Mouse (Mus musculus): Measurements from ENCODE around the gene Pomp.

Gene Pomp
- long read RNA-seq, experiment 1, transcript Pomp-201 (6 exons, 1,579 nt): major isoform, 380 of 409 reads
- long read RNA-seq, experiment 1, partial matches to known transcripts: 22 of 409 reads
- long read RNA-seq, experiment 1, other reads (novel, unspliced or antisense): 4 of 409 reads
- long read RNA-seq, experiment 2, transcript Pomp-201 (6 exons, 1,579 nt): major isoform, 395 of 437 reads
- long read RNA-seq, experiment 2, partial matches to known transcripts: 30 of 437 reads
- long read RNA-seq, experiment 2, other reads (novel, unspliced or antisense): 6 of 437 reads

- intact Hi-C loops (cut with DNase I): no loop called here
These were observed at the start of gene Pomp for GRCm38 (mm10) chr5:147860449-147861261. Gene Pomp, plus strand, starts transcription at chr5:147860461.

GRCm38 (mm10) chr5:147812255-147813040, 47.8 kb upstream of the Pomp start:
- intact Hi-C loops (cut with DNase I): no loop called here

- intact Hi-C loops (cut with DNase I): no loop called here
These were observed 45.3 kb upstream of the Pomp start for GRCm38 (mm10) chr5:147814971-147815370.

DNA sequence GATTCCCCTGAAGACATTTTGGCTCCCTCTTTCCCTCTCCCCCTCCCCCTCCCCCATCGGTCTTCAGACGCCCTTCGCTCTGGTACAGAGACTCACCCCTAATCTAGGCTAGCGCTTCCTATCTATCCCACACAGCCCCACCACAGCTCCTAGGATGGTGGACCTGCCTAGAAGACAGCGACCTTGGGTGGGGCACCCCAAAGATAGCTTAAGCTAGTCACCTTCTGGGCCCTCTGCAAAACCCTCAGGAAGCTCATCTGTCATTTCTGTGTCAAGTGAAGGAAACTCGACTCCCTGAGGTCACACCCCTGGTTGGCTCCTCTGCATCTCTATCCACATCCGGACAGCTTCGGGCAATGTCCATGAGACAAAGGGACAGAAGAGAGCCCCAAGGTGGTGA, 44.7 kb upstream of the Pomp start:
- intact Hi-C loops (cut with DNase I): no loop called here

- intact Hi-C loops (cut with DNase I): no loop called here
These were observed 43.8 kb upstream of the Pomp start for GRCm38 (mm10) chr5:147816465-147816864.

GRCm38 (mm10) chr5:147817747-147818496, 42.3 kb upstream of the Pomp start:
- intact Hi-C loops (cut with DNase I): no loop called here

- intact Hi-C loops (cut with DNase I): no loop called here
These were observed 41.4 kb upstream of the Pomp start for GRCm38 (mm10) chr5:147818866-147819265.

DNA sequence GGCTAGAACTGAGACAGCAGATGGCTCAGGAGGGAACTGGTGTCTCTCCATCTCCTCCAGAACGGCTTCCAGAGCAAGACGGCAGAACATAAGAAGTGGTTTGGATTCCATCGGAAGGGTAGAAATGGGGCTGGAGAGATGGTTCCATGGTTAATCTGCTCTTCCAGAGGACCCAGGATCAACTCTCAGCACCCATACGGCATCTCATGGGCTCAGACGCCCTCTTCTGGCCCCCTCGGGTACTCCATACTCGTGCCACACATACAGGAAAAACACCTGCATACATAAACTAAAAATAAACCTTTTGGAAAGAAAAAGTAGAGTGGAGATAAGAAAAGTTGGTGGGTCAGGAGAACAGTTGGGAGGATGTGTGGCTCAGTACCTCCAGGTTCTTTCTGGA, 40.4 kb upstream of the Pomp start:
- intact Hi-C loops (cut with DNase I): no loop called here

DNA sequence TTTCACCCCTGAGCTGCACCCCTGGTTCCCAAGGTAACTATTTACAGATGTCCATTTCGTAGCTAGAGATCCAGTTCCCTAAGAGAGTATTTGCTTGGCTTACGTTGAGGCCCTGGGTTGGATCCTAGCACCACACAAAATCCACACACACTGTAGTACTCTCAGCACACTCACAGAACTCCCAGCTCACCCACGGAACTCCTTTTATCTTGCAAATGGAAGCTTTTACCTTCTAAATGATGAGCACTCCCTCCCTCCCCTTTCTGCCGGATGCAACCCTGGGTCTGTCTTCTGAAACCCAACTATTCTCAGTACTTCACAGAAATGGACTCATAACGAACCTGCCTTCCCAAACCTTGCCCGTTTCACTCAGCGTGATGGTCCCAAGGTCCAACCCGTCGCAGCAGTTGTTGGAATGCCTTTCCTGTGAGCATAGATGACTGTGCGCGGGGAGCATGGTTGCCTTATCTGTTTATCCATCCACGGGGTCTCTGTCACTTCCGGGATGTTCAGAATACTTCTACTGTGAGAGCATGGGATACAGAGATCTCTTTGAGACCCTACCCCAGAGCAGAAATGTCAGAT, 36.1 kb upstream of the Pomp start:
- intact Hi-C loops (cut with DNase I): no loop called here

GRCm38 (mm10) chr5:147825375-147825969, 34.8 kb upstream of the Pomp start:
- intact Hi-C loops (cut with DNase I): no loop called here

DNA sequence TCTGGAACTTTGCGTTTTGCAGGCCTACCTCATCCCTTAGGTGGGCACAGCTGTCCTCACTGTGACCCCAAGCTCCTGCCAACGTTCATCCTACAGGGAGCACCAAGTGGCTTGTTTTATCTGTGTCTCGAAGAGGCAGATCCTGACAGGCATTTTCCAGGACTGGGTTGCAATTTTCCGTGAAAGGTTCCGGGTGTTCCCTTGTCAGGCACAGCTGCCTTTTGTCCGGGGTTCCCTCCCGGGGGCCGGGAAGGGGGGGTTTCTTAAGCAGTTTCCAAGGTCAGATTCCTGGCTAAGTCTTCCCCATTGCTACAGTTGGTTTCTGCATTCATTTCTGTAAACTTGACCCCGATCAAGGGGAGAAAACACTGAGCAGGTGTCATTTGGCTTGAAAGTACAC, 34.2 kb upstream of the Pomp start:
- intact Hi-C loops (cut with DNase I): no loop called here

DNA sequence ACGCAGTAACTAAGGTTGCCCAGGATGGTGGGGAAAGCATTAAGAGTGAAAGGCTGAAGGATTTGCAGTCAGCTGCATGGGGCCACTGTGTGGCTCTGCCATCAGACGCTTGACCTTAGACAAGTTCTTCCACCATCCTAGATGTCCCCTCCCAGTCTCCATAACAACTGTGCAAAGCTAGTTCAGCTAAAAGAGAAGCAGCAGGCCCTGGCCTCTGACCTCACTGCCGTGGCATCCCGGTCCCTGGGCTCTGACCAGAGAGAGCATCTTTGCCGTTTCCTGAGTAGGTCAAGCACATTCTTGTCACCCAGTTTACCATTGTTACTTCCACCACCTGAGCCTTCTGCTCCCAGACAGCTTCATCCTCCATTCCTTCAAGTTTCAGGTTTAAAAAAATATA, 33.7 kb upstream of the Pomp start:
- intact Hi-C loops (cut with DNase I): no loop called here

- intact Hi-C loops (cut with DNase I): no loop called here
These were observed 31.4 kb upstream of the Pomp start for GRCm38 (mm10) chr5:147828846-147829245.

- intact Hi-C loops (cut with DNase I): no loop called here
These were observed 27.4 kb upstream of the Pomp start for GRCm38 (mm10) chr5:147832842-147833241.

DNA sequence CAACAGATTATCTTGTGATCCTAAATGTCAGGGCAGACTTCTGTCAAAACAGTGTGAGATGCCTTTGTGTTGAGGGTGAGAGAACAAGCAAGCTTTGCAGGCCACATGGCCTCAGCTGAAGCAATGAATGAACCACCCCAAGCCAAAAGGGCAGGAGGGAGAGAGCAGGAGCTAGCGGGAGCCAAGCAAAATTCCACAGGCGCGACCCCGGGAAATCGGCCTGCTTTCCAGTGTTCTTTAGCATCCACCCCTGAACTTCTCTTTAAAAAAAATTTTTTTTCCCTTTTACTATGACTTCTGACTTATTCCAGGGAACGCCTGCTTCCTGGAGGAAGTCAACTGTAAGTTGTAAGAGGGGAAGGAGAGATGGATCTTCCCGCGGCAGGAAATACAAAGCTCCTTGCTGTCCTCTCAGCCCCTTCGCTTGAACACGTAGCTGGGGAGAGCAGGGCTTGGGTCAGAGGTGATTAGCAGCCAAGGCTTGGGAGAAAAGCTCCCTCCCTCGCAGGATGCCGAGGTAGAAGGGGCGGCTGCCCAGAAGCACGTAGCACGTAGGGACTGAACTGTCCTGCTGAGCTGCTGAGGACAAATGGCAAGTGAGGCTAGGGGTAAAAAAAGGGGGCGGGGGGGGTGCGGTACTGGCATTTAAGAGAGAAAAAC, 25.3 kb upstream of the Pomp start:
- intact Hi-C loops (cut with DNase I): no loop called here

DNA sequence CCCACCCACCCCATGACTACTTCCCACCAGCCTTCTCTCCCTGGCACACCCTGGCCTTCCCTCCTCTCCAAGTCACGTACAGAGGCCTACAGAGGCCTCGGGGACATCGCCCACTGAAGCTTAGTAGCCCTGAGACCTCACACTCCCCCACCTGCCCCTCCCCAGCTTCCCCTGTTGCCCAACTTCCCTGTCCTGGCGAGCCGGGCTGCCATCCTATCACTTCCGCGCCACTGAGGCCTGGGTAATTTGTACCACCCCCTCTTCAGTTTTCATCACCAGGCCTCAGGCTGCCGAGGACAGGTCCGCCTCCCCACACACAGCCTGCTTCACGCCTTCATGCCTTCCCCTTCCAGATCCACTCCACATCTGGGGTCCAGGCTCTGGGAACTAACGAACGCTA, 20.8 kb upstream of the Pomp start:
- intact Hi-C loops (cut with DNase I): no loop called here

GRCm38 (mm10) chr5:147843340-147843739, 16.9 kb upstream of the Pomp start:
- intact Hi-C loops (cut with DNase I): loop anchor here (10.0 kb wide), 2 partner anchors 119 to 429 kb away; partner anchors contain the start of gene Flt1

DNA sequence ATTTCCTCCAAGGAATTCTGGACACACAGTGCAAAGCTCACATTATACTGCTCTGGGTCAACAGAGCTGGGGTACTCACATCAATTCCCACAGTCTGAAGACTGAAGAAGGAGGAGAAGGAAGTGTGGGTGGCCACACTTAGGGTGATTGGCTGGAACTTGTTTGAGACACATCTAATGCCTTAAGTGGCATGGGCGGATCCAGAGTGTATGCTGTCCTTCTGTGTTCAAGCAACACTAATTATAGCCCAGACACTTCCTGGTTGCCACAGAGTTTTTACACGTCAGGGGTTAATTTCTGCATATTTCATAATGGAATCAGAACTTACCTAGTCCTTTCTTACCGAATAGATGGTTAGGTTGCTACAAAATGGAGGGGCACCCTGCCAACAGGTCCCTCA, 14.9 kb upstream of the Pomp start:
- intact Hi-C loops (cut with DNase I): loop anchor here (10.0 kb wide), 2 partner anchors 121 to 431 kb away; partner anchors contain the start of gene Flt1

- intact Hi-C loops (cut with DNase I): loop anchor here (10.0 kb wide), 2 partner anchors 123 to 433 kb away; partner anchors contain the start of gene Flt1
These were observed 12.9 kb upstream of the Pomp start for GRCm38 (mm10) chr5:147847361-147847760.
